Mouse (Mus musculus) granulocyte monocyte progenitor cell, adult 5-6 weeks (primary cell): Measurements from ENCODE around the gene Rab44. TPM values are rescaled to one million over a fixed set of nuclear protein-coding genes. Genes with fewer than 3 reads are reported as not detected.

Source experiments
- ATAC-seq: replicated peaks from 2 replicates; pipeline ENCODE4 v1.8.0; 2016; ENCODE audit warnings: mild to moderate bottlenecking, moderate TSS enrichment, inconsistent platforms; ENCODE audit not compliant: poor library complexity, severe bottlenecking
- total RNA-seq, 2 experiments: library from RNA; stranded (forward) in 1 of 2; stranded (reverse) in 1 of 2; fragments of 200-712, 200-1000 nt in 1 of 2; fragments of >200 nt in 1 of 2; fragmentation: Nextera tagmentation in 1 of 2; gene quantifications; 2 replicates each; pipeline ENCODE4 v1.2.3; 2014 to 2017

The Rab44 gene
- total RNA-seq, 2 experiments from 2014 or later: 315 to 318 TPM

DNA sequence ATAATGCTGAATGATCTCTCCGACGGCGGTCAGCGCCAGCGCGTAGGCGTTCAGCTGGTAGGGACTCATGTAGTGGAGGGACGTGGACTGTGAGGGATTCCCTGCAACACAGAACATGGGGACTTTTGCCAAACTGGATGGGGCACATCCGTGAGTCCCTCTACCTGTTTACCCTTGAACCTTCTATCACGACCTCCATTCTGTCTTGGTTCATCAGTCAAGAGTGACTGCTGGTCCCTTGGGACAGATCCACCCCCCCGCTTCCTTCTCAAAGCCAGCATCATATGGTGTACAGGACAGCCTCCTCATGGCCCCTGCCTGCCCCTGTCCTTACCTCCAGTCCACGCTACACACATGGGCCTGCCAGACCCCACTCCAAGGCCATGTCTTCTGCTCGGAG lies 48.4 kb downstream of the Rab44 start:
- ATAC-seq: no peak

- peak; percentile 83 for ATAC-seq
Measured at GRCm38 (mm10) chr17:29164469-29165111, 50.6 kb downstream of the Rab44 start.

DNA sequence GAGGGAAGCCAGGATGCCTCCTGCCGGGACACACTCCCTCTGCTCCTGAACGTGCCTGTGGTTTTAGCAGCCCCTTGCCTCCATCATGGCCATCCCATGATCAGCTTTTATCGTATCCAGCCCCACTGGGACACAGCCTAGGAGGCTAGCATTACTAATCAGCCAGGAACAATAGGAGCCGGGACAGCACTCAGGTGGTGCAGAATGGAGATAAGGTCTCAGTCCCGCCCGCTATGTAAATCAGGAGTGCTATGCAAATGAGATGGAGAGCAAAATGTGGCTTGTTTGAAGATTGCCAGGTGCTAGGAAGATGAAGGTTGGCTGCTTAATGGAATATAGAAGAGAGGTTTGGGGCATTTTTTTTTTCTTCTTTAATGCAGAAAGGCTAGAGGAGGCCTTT lies 51.5 kb downstream of the Rab44 start:
- ATAC-seq: no peak

GRCm38 (mm10) chr17:29165967-29166578 lies 52.1 kb downstream of the Rab44 start:
- ATAC-seq: no peak

- ATAC-seq: no peak
Measured at GRCm38 (mm10) chr17:29167371-29167770, 53.4 kb downstream of the Rab44 start.

DNA sequence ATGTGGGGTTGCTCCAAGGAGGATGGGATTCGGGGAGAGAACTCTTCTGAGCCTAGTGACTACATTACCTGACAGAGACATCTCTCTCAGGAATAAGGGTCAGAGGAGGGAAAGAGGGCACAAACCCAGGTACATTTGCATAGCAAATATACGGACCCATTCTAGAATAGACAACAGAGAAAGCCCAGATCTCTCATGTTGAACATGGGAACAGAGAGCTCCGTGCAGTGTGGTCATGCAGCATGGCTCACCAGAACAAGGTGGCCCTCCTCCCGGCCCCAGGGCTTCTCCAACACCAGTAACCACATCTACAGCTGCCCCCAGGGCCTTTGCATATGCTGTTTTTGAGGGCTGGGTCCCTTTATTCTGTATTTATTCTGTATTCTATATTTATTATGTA lies 54.5 kb downstream of the Rab44 start:
- ATAC-seq: no peak

DNA sequence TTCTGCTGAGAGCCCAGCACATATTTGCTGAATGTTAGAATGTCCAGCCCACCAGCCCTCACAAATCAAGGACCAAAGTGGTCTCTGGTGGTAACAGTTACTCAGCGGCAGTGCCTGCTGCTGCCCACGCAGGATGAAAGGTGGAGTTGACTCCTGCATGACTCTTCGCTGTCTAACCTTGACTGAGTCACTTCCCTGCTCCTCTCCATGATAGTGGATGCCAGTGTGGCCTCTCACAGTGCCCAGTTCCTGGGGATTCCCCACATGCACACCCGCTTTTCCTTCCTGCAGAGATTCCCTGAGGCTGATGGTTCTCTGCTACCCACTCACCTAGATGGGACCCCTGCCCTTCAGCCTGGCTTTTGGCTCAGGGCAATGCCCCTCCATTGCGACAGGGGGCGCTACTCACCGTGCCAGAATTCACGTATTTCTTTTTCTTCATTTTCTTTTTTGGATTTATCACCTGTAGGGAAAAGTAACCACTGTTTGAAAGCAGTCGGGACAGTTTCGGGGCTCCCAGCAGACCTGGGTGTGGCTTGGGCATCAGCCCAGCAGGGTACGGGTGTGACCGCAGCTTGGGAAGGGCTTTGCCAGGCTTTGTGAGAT lies 55.2 kb downstream of the Rab44 start:
- ATAC-seq: no peak

DNA sequence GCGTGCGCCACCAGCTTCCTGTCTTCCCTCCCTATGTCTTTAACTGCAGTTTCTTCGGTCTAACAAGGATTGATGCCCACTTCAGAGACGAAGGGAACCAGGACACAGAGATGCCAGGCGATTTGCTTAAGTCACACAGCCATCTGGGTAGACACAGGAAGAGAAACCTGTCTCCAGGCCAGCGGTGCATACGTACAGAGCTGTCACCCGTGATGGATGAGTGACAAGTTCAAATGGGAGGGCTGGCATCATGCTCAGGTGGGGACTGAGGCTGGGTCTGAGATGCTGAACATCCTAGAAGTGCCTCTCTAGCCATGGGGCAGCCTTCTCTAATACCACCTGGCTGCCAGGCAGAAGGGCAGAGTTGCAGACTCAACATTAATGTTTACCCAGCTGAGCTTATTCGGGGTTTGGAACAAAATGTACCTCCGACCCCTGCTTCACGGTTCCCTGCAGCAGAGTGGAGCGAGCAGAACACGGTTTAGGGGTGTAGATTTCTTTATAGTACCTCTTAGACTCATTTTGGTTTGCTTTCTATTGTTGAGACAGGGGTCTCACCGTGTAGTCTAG lies 56.6 kb downstream of the Rab44 start:
- no peak for ATAC-seq

- peak; percentile 80 for ATAC-seq
Measured at GRCm38 (mm10) chr17:29171001-29171772, 57.2 kb downstream of the Rab44 start.

- ATAC-seq: peak; percentile 41
Measured at GRCm38 (mm10) chr17:29172062-29172461, 58.1 kb downstream of the Rab44 start.

DNA sequence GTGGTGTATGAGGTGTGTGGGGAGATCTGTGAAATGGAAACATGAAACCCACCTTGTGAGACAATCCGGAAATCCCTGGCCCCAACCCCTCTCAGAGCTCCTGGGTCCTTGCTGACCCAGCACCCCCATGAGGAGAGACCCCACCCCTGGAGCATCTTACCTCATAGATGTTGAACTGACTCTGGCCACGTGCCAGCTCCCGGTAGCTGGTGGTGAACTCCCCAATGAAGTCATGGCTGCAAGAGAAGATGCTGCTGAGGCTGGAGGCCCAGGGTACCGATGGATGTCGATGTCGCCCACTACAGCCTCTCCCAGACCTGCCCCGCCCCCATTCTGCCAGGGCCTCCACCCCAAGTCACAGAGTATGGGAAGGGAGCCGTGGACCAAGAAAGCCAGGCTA lies 59.2 kb downstream of the Rab44 start:
- ATAC-seq: no peak

- no peak for ATAC-seq
Measured at GRCm38 (mm10) chr17:29175693-29176092, 61.7 kb downstream of the Rab44 start.

DNA sequence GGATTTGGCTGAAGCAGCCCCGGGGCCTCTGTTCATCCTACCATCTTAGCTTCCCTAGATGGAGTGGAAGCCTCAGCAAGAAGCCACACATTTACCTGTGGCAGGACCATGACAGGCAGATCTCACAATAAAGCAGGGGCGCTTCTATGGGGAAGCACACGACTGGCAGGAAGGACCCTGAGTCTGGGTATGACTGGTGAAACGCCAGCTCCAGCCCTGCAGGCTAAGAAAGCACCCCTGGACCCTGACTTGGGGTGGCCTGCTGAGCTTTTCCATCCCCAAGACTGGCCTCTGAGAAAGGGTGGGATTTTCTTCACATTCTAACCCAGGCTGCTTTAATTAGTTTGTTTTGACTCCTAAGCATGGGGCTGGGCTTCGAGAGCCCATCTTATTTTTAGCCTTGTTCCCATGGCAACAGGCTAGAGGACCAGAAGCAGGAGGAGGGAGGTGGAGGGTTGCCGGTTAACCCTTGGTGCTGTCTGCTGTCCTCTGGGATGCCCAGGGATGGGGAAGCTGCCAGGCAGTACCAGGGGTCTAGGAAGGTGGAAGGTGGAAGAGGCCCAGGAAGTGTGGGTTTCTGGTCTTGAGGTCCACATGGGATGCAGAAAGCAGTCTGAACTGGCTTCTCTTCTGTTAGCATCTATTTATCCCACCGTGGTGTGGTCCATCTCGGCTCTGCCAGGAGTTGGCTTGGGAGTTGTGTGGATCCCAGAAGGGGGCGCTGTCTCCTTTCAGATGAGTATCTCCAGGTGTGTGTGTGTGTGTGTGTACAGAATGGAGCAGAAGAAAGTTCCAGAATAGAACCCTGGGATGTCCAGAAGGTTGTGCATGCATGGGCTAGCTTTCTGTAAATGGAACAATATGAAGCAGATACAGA lies 62.7 kb downstream of the Rab44 start:
- ATAC-seq: no peak

DNA sequence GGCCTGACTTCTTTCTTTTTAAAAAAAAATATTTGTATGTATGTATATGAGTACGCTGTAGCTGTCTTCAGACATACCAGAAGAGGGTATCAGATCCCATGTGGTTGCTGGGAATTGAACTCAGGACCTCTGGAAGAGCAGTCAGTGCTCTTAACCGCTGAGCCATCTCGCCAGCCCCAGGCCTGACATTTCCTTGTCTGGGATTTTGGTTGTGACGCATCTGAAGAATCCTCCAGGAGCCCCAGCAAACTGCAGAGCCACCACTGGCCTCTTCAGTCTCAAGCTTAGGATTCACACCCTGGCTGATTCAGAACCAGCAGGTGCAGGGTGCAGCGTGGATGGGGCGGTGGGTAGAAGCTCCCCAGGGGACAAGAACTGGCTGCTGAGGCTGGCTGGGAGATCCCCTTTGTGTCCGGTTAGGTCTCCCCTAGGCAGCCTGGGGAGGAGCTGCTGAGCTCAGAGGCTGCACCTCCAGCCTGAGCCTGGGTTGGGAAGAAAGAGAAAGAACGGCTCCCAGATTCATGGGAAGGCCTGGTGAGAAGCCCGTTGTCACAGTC lies 64.6 kb downstream of the Rab44 start:
- ATAC-seq: no peak

GRCm38 (mm10) chr17:29179917-29180316 lies 66.0 kb downstream of the Rab44 start:
- ATAC-seq: no peak

- ATAC-seq: no peak
Measured at GRCm38 (mm10) chr17:29180406-29181127, 66.6 kb downstream of the Rab44 start.

DNA sequence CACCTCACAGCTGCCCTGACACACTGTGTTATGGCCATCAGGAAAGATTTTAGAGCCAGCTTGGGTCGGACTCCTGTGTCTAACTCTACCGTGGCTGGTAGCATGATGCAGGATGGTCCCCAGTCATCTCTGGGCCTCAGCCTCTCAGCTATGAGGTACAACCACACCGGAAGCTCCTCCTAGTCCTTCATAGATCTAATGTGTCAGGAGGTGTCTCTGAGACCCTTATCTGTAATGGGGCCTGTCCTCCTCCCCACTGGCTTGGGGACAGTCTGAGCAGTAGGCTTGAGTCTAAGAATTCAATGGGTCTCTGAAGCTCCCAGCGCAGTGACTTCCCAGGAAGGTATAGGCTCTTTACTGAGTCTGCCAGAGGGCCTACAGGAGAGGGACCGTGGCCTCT lies 67.8 kb downstream of the Rab44 start:
- no peak for ATAC-seq

DNA sequence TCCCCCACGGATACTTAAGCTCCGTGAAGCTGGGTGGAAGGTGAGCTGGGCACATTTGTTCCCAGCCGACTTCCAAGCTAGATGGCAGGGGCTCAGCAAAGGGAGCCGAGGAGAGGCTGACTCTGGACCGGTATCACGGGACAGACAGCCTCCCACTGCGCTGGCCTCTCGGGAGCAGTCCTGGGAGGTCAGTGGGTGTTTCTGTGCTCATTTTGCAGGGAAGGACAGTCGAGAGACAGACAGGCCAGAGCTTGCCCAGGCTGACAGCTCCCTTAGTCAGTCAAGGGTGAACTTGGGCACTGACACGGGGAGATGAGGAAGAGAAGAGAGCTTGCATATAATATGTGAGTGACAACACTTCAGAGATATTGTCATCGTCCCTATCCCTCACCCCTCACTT lies 69.2 kb downstream of the Rab44 start:
- ATAC-seq: no peak
